Mouse (Mus musculus) cerebellum, postnatal 36 days (tissue): ENCODE data around the gene Babam2.

Experiments
- DNase-seq, 2 experiments: peaks; one replicate each; pipeline ENCODE4 v3.0.0; 2021 to 2022; ENCODE audit warnings: mixed read lengths in 2 of 2

Babam2 gene

GRCm38 (mm10) chr5:31697644-31698296 is at the start of gene Babam2:
Gene Babam2 (plus strand): TSS chr5:31697684.
- peak; percentile 91 to 93 for DNase-seq

GRCm38 (mm10) chr5:31650518-31651288 is 46.8 kb upstream of the Babam2 start:
- no peak for DNase-seq

- DNase-seq = no peak
Observed at GRCm38 (mm10) chr5:31655688-31656190, 41.7 kb upstream of the Babam2 start.

GRCm38 (mm10) chr5:31666176-31666575 is 31.3 kb upstream of the Babam2 start:
- DNase-seq = no peak

GRCm38 (mm10) chr5:31668325-31668968 is 29.0 kb upstream of the Babam2 start:
- DNase-seq = no peak

GRCm38 (mm10) chr5:31669984-31670383 is 27.5 kb upstream of the Babam2 start:
- no peak for DNase-seq

- no peak for DNase-seq
Observed at GRCm38 (mm10) chr5:31671137-31671536, 26.3 kb upstream of the Babam2 start.

- no peak for DNase-seq
Observed at GRCm38 (mm10) chr5:31673431-31673830, 24.1 kb upstream of the Babam2 start.

- DNase-seq = no peak
Observed at GRCm38 (mm10) chr5:31678000-31678399, 19.5 kb upstream of the Babam2 start.

- no peak for DNase-seq
Observed at GRCm38 (mm10) chr5:31680183-31680582, 17.3 kb upstream of the Babam2 start.

GRCm38 (mm10) chr5:31682305-31682704 is 15.2 kb upstream of the Babam2 start:
- DNase-seq = no peak

GRCm38 (mm10) chr5:31686040-31686439 is 11.4 kb upstream of the Babam2 start:
- DNase-seq = no peak

GRCm38 (mm10) chr5:31687972-31688371 is 9.5 kb upstream of the Babam2 start:
- no peak for DNase-seq

- DNase-seq = no peak
Observed at GRCm38 (mm10) chr5:31693191-31693590, 4.3 kb upstream of the Babam2 start.

- DNase-seq = peak in 1 of 2 experiments; percentile 5
Observed at GRCm38 (mm10) chr5:31696971-31697643, 377 bp upstream of the Babam2 start, which contains the start of gene Rbks. Gene Rbks (minus strand): TSS chr5:31697627.

GRCm38 (mm10) chr5:31698297-31698726 is 828 bp downstream of the Babam2 start:
- DNase-seq = peak; percentile 76 to 81

- DNase-seq = no peak
Observed at GRCm38 (mm10) chr5:31698931-31699330, 1.4 kb downstream of the Babam2 start.

- no peak for DNase-seq
Observed at GRCm38 (mm10) chr5:31699397-31699796, 1.9 kb downstream of the Babam2 start.

GRCm38 (mm10) chr5:31704971-31705370 is 7.5 kb downstream of the Babam2 start:
- DNase-seq = no peak

- no peak for DNase-seq
Observed at GRCm38 (mm10) chr5:31706826-31707225, 9.3 kb downstream of the Babam2 start.

GRCm38 (mm10) chr5:31709389-31709788 is 11.9 kb downstream of the Babam2 start:
- DNase-seq = no peak

- DNase-seq = no peak
Observed at GRCm38 (mm10) chr5:31713280-31713711, 15.8 kb downstream of the Babam2 start.

GRCm38 (mm10) chr5:31713841-31714264 is 16.4 kb downstream of the Babam2 start:
- no peak for DNase-seq
